Mouse (Mus musculus): Measurements from ENCODE around the gene Acot5. TPM values are rescaled to one million over a fixed set of nuclear protein-coding genes. Genes with fewer than 3 reads are reported as not detected.
"Not testable (repeated sequence)": the region's sequence is repeated elsewhere in the genome, so short reads cannot be mapped to it uniquely, and the experiment has no call there.

Acot5 gene
- total RNA-seq, 2 experiments from 2014 or later, result 0.41 TPM; not detected in 1

- DNase-seq, result peak in 1 of 2 experiments; percentile 23
Measured at GRCm38 (mm10) chr12:84063228-84063627, 5.9 kb upstream of the Acot5 start.

- DNase-seq, result no peak
Measured at GRCm38 (mm10) chr12:84063833-84064232, 5.3 kb upstream of the Acot5 start.

GRCm38 (mm10) chr12:84064621-84065020, 4.5 kb upstream of the Acot5 start:
- peak in 1 of 2 experiments; percentile 8 for DNase-seq

GRCm38 (mm10) chr12:84067752-84068151, 1.4 kb upstream of the Acot5 start:
- no peak for DNase-seq

GRCm38 (mm10) chr12:84068296-84068695, 829 bp upstream of the Acot5 start:
- no peak for DNase-seq

- DNase-seq, result peak; percentile 36 to 40
Measured at GRCm38 (mm10) chr12:84069582-84069981, 457 bp downstream of the Acot5 start.

- DNase-seq, result no peak
Measured at GRCm38 (mm10) chr12:84071696-84072095, 2.6 kb downstream of the Acot5 start.

- no peak for DNase-seq
Measured at GRCm38 (mm10) chr12:84077371-84077990, 8.4 kb downstream of the Acot5 start.

- DNase-seq, result no peak
Measured at GRCm38 (mm10) chr12:84083842-84084241, 14.7 kb downstream of the Acot5 start.

- no peak for DNase-seq
Measured at GRCm38 (mm10) chr12:84084581-84084980, 15.5 kb downstream of the Acot5 start.

- not testable (repeated sequence) for DNase-seq
Measured at GRCm38 (mm10) chr12:84094666-84095065, 25.5 kb downstream of the Acot5 start.

GRCm38 (mm10) chr12:84099605-84100004, 30.5 kb downstream of the Acot5 start:
- DNase-seq, result no peak

- no peak for DNase-seq
Measured at GRCm38 (mm10) chr12:84100071-84100470, 30.9 kb downstream of the Acot5 start.

GRCm38 (mm10) chr12:84100604-84101492, 31.7 kb downstream of the Acot5 start, which contains the start of gene Acot6:
Gene Acot6, plus strand, starts transcription at chr12:84100654.
- DNase-seq, result peak; percentile 39 to 70

GRCm38 (mm10) chr12:84101493-84101845, 32.3 kb downstream of the Acot5 start:
- DNase-seq, result no peak

GRCm38 (mm10) chr12:84107012-84107411, 37.9 kb downstream of the Acot5 start:
- DNase-seq, result no peak

GRCm38 (mm10) chr12:84107692-84108091, 38.6 kb downstream of the Acot5 start:
- DNase-seq, result no peak

- no peak for DNase-seq
Measured at GRCm38 (mm10) chr12:84109924-84110323, 40.8 kb downstream of the Acot5 start.

GRCm38 (mm10) chr12:84110814-84111213, 41.7 kb downstream of the Acot5 start:
- DNase-seq, result no peak

GRCm38 (mm10) chr12:84113676-84114075, 44.6 kb downstream of the Acot5 start:
- no peak for DNase-seq

GRCm38 (mm10) chr12:84114153-84114994, 45.2 kb downstream of the Acot5 start, which contains the start of gene Dnal1:
Gene Dnal1, plus strand, starts transcription at chr12:84114366.
- peak; percentile 89 to 92 for DNase-seq

- no peak for DNase-seq
Measured at GRCm38 (mm10) chr12:84119584-84119983, 50.5 kb downstream of the Acot5 start.
